Mouse (Mus musculus) cerebellum, adult 2 months (tissue): Measurements from ENCODE around the gene Pik3r3.

Source experiments
- CTCF ChIP-seq: fragments of 200-500 bp; IDR thresholded peaks from 2 replicates; pipeline ENCODE4 v1.5.1; 2011; ENCODE audit warnings: low read depth, mild to moderate bottlenecking, control low read depth, low read length, moderate library complexity, borderline replicate concordance; ENCODE audit not compliant: insufficient read depth
- POLR2A ChIP-seq: fragments of 200-500 bp; IDR thresholded peaks from 2 replicates; pipeline ENCODE4 v1.6.1; 2011; ENCODE audit warnings: low read length, control low read depth, borderline replicate concordance; ENCODE audit not compliant: insufficient read depth

DNA sequence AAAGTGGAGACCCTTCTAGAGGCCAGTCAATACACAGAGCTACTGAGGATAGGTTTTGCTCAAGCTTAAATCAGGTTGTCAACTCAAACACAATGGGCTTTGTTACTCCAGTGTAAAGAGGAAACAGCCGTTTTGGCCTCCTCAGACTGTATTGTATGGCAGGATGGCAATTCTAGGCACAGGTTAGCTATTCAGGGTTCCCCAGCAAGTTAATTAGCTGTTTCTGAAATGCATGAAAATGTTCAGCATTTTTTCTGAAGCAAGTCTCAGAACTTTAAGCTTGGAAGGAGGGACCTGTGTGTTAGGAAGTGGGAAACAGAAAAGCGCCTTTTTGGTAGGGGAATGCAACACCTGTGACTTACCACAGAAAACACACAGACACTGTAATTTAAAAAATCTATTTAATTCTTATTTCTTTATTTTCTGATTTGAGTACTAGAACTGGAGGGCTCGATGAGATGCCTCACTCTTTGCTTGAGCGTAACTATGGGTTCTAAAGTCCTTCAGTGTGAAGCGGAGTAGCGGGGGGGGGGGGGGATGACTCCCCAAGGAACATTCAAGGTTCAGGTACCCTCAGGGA is 1.3 kb upstream of the Pik3r3 start:
- TF ChIP-seq POLR2A (no peak), CTCF (no peak)
